13 mouse cellular contexts compared by ENCODE assay signal in genomic region chr14:103086671-103087324, GRCm38 (mm10). TPM values are rescaled to one million over a fixed set of nuclear protein-coding genes. Genes with fewer than 3 reads are reported as not detected.
A peak's percentile ranks its signal among the peaks of the same experiment; 100 is the strongest.
DNase-seq lines count a peak whose midpoint lies in the region; ATAC-seq and TF ChIP-seq lines count a peak whose summit lies in the region.
"Had no signal": no experiment of that assay in that cellular context is flagged by ENCODE, and none has a peak within 500 bp of the region (broad histone marks: within the 10 kb centered on the region; RNA-seq: fewer than 3 reads in every experiment).

No protein-coding gene starts in this region.

- no peak overlapping the region for H3K9ac ChIP-seq in lung, postnatal 0 days (replicated peaks; ENCODE audit: low read depth)
- no peak overlapping the region for H3K9ac ChIP-seq in liver, embryonic 11.5 days (ENCODE audit: low read depth, low read length)
- H3K9ac ChIP-seq in stomach, embryonic 16.5 days (ENCODE audit: low read length), result no peak overlapping the region

- H3K9me3 ChIP-seq in lung, postnatal 0 days (ENCODE audit: low read length), result no peaks in the 10 kb centered on the region
- H3K9me3 ChIP-seq in liver, embryonic 11.5 days (ENCODE audit: control insufficient read depth, low read length), result no peaks in the 10 kb centered on the region
- H3K9me3 ChIP-seq in stomach, embryonic 16.5 days (replicated peaks; ENCODE audit: control insufficient read depth, low read length), result no peaks in the 10 kb centered on the region
- H3K9me3 ChIP-seq: embryonic facial prominence, embryonic 10.5 days had no signal

- DNase-seq in lung, postnatal 0 days (ENCODE audit: low spot score), result peak; percentile 50
- DNase-seq in lung, postnatal 4 days, result no peak
- peak; percentile 51 for DNase-seq in c-Kit-positive CD71-positive TER-119-negative erythroid progenitor cells, embryonic 14.5 days (ENCODE audit: low read depth)
- DNase-seq in liver, embryonic 11.5 days (ENCODE audit: low spot score), result no peak
- no peak for DNase-seq in layer of hippocampus, adult 8-10 months (ENCODE audit: low spot score in 2 of 2)
- DNase-seq: kidney, adult 2 months; retina, postnatal 1 day; thymus, adult 2 months had no signal

- no peak for TF ChIP-seq EP300 in lung, postnatal 0 days (IDR thresholded peaks at IDR 0.05)

- 83% methylated on average over 4 of the region's 4 CpGs for WGBS in lung, postnatal 0 days
- WGBS in liver, embryonic 11.5 days, result 55% methylated on average over 4 of the region's 4 CpGs
- WGBS in stomach, embryonic 16.5 days, result 88% methylated on average over 4 of the region's 4 CpGs

- peak; percentile 76 for ATAC-seq in lung, postnatal 0 days
- peak; percentile 89 for ATAC-seq in liver, embryonic 11.5 days (replicated peaks; ENCODE audit: low FRiP score)
- ATAC-seq in stomach, embryonic 16.5 days (ENCODE audit: insufficient read depth, low FRiP score), result peak; percentile 60
- ATAC-seq in inflammation-experienced regulatory T-cells, adult 6 months, result no peak
- ATAC-seq: Patski had no signal

- H3K4me3 ChIP-seq in lung, postnatal 0 days (ENCODE audit: low read depth, low read length), result no peak overlapping the region
- H3K4me3 ChIP-seq in liver, embryonic 11.5 days (ENCODE audit: low read depth, low read length), result no peak overlapping the region
- H3K4me3 ChIP-seq in stomach, embryonic 16.5 days (replicated peaks; ENCODE audit: low read length), result no peak overlapping the region
- H3K4me3 ChIP-seq: embryonic facial prominence, embryonic 10.5 days had no signal

- no peak overlapping the region for H3K4me2 ChIP-seq in lung, postnatal 0 days (replicated peaks; ENCODE audit: low read depth, low read length)
- peak overlapping the region; percentile 6; the same call in 1 of the 2 replicates for H3K4me2 ChIP-seq in liver, embryonic 11.5 days
- no peak overlapping the region for H3K4me2 ChIP-seq in stomach, embryonic 16.5 days (ENCODE audit: low read depth, low read length)

- peaks cover 22% of the 10 kb centered on the region; the same call in 1 of the 2 replicates for H3K36me3 ChIP-seq in lung, postnatal 0 days (ENCODE audit: insufficient read depth, low read length)
- peaks cover 29% of the 10 kb centered on the region for H3K36me3 ChIP-seq in liver, embryonic 11.5 days (ENCODE audit: control insufficient read depth, insufficient read depth, low read length)
- peaks cover 20% of the 10 kb centered on the region for H3K36me3 ChIP-seq in stomach, embryonic 16.5 days (ENCODE audit: control insufficient read depth, insufficient read depth, low read length)

- H3K27ac ChIP-seq in lung, postnatal 0 days (ENCODE audit: low read length), result no peak overlapping the region
- peak overlapping the region; percentile 63 for H3K27ac ChIP-seq in liver, embryonic 11.5 days (ENCODE audit: low read depth, low read length)
- H3K27ac ChIP-seq in stomach, embryonic 16.5 days (ENCODE audit: low read length), result no peak overlapping the region
- H3K27ac ChIP-seq: embryonic facial prominence, embryonic 10.5 days had no signal

- TF ChIP-seq CTCF in lung, postnatal 0 days (IDR thresholded peaks at IDR 0.05), result no peak

- H3K27me3 ChIP-seq in lung, postnatal 0 days (replicated peaks; ENCODE audit: insufficient read depth, low read length), result no peaks in the 10 kb centered on the region
- no peaks in the 10 kb centered on the region for H3K27me3 ChIP-seq in liver, embryonic 11.5 days (replicated peaks; ENCODE audit: control insufficient read depth, insufficient read depth, low read length)
- no peaks in the 10 kb centered on the region for H3K27me3 ChIP-seq in stomach, embryonic 16.5 days (ENCODE audit: control insufficient read depth, insufficient read depth, low read length)

- H3K4me1 ChIP-seq in lung, postnatal 0 days (ENCODE audit: insufficient read depth, low read depth, low read length), result peaks cover 6% of the 10 kb centered on the region
- H3K4me1 ChIP-seq in liver, embryonic 11.5 days (replicated peaks; ENCODE audit: control insufficient read depth, insufficient read depth, low read length), result peaks cover 8% of the 10 kb centered on the region; the same call in 1 of the 2 replicates
- peaks cover 5% of the 10 kb centered on the region for H3K4me1 ChIP-seq in stomach, embryonic 16.5 days (ENCODE audit: control insufficient read depth, insufficient read depth, low read length)
- H3K4me1 ChIP-seq: embryonic facial prominence, embryonic 10.5 days had no signal

RNA-seq across cellular contexts. Expression of gene Fbxl3, which starts 12.6 kb away (rescaled TPM):
- polyA plus RNA-seq in lung, postnatal 0 days (2015; fragmentation: Nextera tagmentation; extraction: Ambion mirVana), result 31.6 and 35.4 TPM in 2 replicates
- 15.1 and 16.0 TPM in 2 replicates for polyA plus RNA-seq in liver, embryonic 11.5 days (2014; fragmentation: Nextera tagmentation; extraction: Ambion mirVana)
- polyA plus RNA-seq in stomach, embryonic 16.5 days (2015; fragmentation: Nextera tagmentation; extraction: Ambion mirVana), result 19.0 and 22.1 TPM in 2 replicates
- 10 to 100 TPM; 21.5 to 37.7 (median 28.2) TPM for polyA plus RNA-seq in inflammation-experienced regulatory T-cells, adult 6 months (2017; shearing (Covaris generic))
- 10 to 100 TPM; 85.6 to 97.4 (median 89.1) TPM for total RNA-seq in layer of hippocampus, adult 8-10 months (2022)

RNA-seq across cellular contexts. Expression of gene Cln5, which starts 16.8 kb away (rescaled TPM):
- polyA plus RNA-seq in lung, postnatal 0 days (2015; fragmentation: Nextera tagmentation; extraction: Ambion mirVana), result 37.7 and 41.9 TPM in 2 replicates
- 29.4 and 31.8 TPM in 2 replicates for polyA plus RNA-seq in liver, embryonic 11.5 days (2014; fragmentation: Nextera tagmentation; extraction: Ambion mirVana)
- 31.7 and 31.9 TPM in 2 replicates for polyA plus RNA-seq in stomach, embryonic 16.5 days (2015; fragmentation: Nextera tagmentation; extraction: Ambion mirVana)
- 10 to 100 TPM; 17.2 to 20.0 (median 17.9) TPM for polyA plus RNA-seq in inflammation-experienced regulatory T-cells, adult 6 months (2017; shearing (Covaris generic))
- 10 to 100 TPM; 10.1 to 17.2 (median 13.5) TPM for total RNA-seq in layer of hippocampus, adult 8-10 months (2022)

RNA-seq across cellular contexts. Expression of gene Acod1, which starts 40.0 kb away (rescaled TPM):
- 0.11 and 0.43 TPM in 2 replicates for polyA plus RNA-seq in lung, postnatal 0 days (2015; fragmentation: Nextera tagmentation; extraction: Ambion mirVana)
- 0.16 and 0.25 TPM in 2 replicates for polyA plus RNA-seq in liver, embryonic 11.5 days (2014; fragmentation: Nextera tagmentation; extraction: Ambion mirVana)
- polyA plus RNA-seq in stomach, embryonic 16.5 days (2015; fragmentation: Nextera tagmentation; extraction: Ambion mirVana), result 0.08 TPM in 1 of 2 replicates, not detected in the other
- polyA plus RNA-seq in inflammation-experienced regulatory T-cells, adult 6 months (2017; shearing (Covaris generic)), result under 1 TPM in 1 of 3 experiments, not detected in 2; 0.49 TPM
- total RNA-seq in layer of hippocampus, adult 8-10 months (2022), result not detected
- polyA plus RNA-seq: embryonic facial prominence, embryonic 10.5 days; heart, postnatal 0 days; kidney, adult 2 months had no signal

Comparison
In these comparisons a context has a peak if more than half of its experiments do, and no peak if none do; other contexts are left out.
1. DNase-seq: peak in lung, postnatal 0 days (single experiment) and c-Kit-positive CD71-positive TER-119-negative erythroid progenitor cells, embryonic 14.5 days (single experiment); none in lung, postnatal 4 days (0 of 2), liver, embryonic 11.5 days (single experiment) and layer of hippocampus, adult 8-10 months (0 of 2).